Mouse (Mus musculus) embryo, embryonic 10 days (tissue): Measurements from ENCODE around the gene Adamts6.
A peak's percentile ranks its signal among the peaks of the same experiment; 100 is the strongest.

Experiments used
- DNase-seq: peaks from one replicate; pipeline ENCODE4 v3.0.0-alpha.2; 2015; ENCODE audit warnings: low spot score

Adamts6 gene

GRCm38 (mm10) chr13:104460287-104460686 is 172.7 kb downstream of the Adamts6 start:
- no peak for DNase-seq

- DNase-seq = no peak
Observed at GRCm38 (mm10) chr13:104468061-104468460, 180.4 kb downstream of the Adamts6 start.

- no peak for DNase-seq
Observed at GRCm38 (mm10) chr13:104476285-104476956, 188.8 kb downstream of the Adamts6 start.

- peak; percentile 45 for DNase-seq
Observed at GRCm38 (mm10) chr13:104482426-104483089, 194.9 kb downstream of the Adamts6 start.

DNA sequence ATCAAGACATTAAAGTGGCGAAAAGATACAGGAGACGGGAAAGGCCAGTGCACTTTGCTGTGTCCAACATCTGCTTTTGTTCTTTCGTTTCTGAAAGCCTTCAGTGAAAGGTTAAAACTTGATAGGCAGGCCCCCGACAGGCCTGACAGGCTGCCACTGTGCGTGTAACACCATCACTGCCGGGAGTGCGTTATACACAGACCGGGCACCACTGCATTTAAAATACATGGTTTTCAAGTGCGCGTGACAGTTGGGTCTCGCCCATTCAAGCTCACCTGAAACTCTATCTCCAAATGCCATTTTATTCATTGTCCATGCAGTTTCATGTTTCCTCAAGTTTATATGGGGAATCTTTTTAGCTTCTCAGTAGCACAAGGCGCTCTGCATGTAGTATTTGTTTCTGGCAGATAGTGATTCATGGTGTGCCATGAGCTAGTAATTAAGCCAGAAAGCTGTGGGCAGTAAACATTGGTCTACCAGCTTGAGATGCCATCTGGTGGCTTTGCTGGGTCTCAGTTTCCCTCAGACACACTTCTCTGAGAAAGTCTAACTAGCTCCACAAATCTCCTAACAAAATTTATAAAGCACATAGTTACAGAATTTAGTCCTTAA is 195.6 kb downstream of the Adamts6 start:
- DNase-seq = peak; percentile 21

GRCm38 (mm10) chr13:104491046-104491811 is 203.6 kb downstream of the Adamts6 start:
- DNase-seq = no peak

DNA sequence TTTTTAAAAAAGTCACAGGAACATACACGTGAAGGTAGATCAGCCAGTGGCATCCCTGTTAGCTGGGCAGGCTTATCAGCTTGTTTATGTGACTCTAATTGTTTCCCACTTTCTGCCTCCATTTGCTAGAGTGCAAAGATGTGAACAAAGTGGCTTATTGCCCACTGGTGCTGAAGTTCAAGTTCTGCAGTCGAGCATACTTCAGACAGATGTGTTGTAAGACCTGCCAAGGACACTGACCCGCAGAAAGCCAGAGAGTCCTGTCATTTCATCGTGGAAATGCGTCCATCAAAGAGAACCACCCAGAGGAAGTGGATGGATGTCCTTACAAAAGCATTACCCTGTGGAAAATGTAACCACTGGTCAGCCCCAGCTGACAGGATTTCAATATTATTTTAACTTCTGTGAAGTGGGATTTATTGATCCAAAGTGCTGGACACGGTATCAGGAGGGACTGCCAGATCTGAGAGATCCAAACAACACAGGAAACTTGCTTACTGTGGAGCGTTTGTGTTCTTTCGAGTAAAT is 205.9 kb downstream of the Adamts6 start:
- DNase-seq = no peak

DNA sequence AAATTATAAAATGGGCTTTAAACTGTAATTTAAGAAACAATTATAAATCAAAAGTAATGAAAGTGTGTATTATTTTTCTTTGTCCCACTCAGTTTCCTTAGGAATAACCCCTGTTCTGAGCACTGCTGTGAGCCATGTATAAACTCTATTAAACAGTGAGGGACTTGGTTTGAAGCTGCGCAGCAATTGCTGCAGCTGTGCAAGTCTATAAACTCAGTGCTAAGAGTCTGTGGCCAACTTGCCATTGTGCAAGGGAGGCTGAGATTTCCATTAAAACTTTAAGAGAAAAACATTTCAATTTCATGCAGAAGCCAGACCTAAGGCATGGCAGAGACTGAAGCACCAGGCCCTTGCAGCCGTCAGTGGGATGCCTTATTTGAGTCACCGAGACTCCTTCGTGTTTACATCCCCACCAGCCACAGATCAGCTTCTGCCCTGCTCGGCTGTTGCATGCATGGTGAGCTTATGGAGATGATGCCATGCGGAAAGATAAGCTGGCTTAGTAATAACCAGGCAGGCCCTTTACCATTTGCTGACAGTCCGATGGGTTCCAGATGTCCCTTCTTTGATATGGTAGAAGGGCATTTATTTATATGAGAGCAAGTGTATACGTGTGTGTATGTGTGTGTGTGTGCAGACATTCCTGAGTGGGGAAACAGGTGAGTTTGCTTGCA is 206.7 kb downstream of the Adamts6 start:
- DNase-seq = no peak

GRCm38 (mm10) chr13:104497592-104497991 is 210.0 kb downstream of the Adamts6 start:
- DNase-seq = no peak

- no peak for DNase-seq
Observed at GRCm38 (mm10) chr13:104498669-104499068, 211.0 kb downstream of the Adamts6 start.

DNA sequence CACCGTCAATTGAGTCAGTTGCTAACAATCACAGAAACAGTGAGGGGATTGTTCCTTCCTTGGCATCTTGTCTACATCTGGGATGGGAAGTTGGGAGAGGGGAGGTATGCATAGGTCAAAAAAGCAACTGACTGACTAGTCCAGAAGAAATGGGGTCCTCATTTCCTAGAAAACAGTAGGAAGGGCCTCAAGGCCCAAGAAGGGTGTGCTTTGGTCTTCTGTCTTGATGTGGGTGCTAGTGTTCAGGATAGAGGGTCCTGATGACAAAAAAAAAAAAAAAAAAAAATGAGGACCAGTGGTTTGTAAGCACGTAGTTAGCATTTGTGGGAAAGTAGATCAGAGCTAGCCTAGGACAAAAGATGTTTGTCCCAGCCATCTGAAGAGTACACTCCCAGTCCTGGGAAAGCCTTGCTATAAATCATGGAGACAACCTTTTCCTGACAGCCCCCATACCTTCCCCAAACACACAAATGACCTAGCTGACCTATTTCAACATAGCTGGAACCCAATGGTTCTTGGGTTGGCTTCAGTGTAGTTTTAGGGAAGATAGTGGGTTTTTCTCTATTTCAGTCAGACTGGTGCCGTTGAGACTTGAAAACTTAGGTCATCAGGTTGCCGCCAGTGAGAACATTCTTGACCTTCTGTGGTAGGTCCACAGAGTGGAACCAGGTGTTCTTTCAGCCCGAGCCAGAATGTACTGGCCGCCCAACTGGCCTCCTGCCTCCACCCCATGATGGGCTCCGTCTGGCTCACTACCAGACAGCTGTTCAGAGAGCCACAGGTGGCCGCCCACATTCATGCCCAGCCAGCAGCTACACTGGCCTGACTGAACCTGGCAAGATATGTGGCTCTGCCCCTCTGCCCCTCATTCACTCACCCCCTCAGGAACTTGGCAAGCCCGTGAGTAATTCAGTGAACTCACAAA is 211.7 kb downstream of the Adamts6 start:
- DNase-seq = no peak

DNA sequence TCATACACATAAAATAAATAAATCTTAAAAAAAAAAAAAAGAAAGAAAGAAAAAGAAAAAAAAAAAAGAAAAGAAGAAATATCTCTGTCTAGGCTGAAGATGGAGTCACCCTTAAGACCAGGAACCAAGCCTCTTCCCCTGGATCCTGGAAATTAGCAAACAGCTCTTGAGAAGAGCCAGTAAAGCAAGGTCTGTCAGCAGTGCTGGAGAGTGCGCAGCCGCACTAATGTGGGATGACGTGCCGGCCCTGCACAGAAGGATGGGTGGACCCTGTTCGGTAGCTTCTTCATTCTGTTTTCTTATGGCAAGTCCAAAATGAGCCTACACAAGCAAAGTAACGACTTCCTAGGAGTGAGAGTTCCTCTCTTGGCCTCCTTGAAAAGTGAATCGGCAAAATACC is 214.8 kb downstream of the Adamts6 start:
- DNase-seq = no peak

DNA sequence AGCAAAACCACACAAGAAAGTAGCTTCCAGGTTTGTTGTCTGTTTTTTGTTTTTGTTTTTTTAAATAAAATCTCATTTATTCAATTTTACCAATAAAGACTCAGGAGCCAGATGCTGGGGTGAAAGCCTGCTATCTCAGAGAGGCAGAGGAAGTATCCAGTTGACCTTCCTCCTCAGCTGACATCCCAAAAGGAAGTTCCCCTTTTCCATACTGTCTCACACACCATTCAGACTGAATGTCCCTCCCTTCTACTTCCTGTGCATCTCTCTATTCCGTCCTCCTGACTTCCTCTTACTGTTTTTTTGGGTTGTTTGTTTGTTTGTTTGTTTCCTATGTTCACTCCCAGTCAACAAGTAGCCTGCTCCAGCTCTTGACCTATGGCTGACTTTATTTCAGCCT is 216.4 kb downstream of the Adamts6 start:
- no peak for DNase-seq

GRCm38 (mm10) chr13:104506165-104506875 is 218.7 kb downstream of the Adamts6 start:
- DNase-seq = no peak

- no peak for DNase-seq
Observed at GRCm38 (mm10) chr13:104507671-104508070, 220.0 kb downstream of the Adamts6 start.

- no peak for DNase-seq
Observed at GRCm38 (mm10) chr13:104509561-104510493, 222.2 kb downstream of the Adamts6 start.

- DNase-seq = no peak
Observed at GRCm38 (mm10) chr13:104510766-104511165, 223.1 kb downstream of the Adamts6 start.

DNA sequence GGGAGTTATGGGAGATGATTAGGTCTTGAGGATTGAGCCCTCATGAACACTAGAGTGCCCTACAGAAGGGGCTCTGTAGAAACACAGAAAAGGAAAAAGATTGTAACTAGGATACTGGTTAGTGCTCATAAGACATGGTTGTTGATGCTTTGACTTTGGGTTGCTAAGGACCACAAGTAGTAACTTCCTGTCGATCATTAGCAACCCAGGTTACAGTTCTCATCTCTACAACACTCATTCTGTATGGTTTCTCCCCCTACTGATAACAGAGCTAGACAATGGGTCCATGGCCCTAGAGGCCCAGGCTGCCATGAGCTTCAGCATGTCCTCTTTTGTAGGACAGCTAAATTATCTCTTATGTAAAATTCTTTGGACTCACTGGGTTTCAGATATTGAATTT is 227.4 kb downstream of the Adamts6 start:
- no peak for DNase-seq

GRCm38 (mm10) chr13:104516146-104516545 is 228.5 kb downstream of the Adamts6 start:
- DNase-seq = peak; percentile 61
